Mouse (Mus musculus) hindbrain, embryonic 14.5 days (tissue): ENCODE measurements around the gene Izumo1. TPM values are rescaled to one million over a fixed set of nuclear protein-coding genes. Genes with fewer than 3 reads are reported as not detected.

Experiments used
- ATAC-seq: fragments of 200-750 bp; cut with Nextera tagmentation; 2 replicates; pipeline ENCODE4 v1.8.0; 2017; ENCODE audit warnings: moderate number of reproducible peaks, mild to moderate bottlenecking, moderate TSS enrichment, moderate library complexity; ENCODE audit not compliant: low FRiP score
- DNase-seq: peaks from one replicate; pipeline ENCODE4 v3.0.0-alpha.2; 2015; ENCODE audit warnings: low spot score
- H3K27ac ChIP-seq: fragments of 300-500 bp; sonication (generic); 2 replicates; pipeline ENCODE4 v1.5.1; 2014; ENCODE audit warnings: mild to moderate bottlenecking, moderate library complexity
- H3K27me3 ChIP-seq: fragments of 300-500 bp; sonication (generic); 2 replicates; pipeline ENCODE4 v1.6.1; 2014; ENCODE audit warnings: mild to moderate bottlenecking, low read length, mixed read lengths; ENCODE audit not compliant: control insufficient read depth, insufficient read depth
- H3K36me3 ChIP-seq: fragments of 300-500 bp; sonication (generic); replicated peaks from 2 replicates; pipeline ENCODE4 v1.6.1; 2014; ENCODE audit not compliant: control insufficient read depth, insufficient read depth
- H3K4me1 ChIP-seq: fragments of 300-500 bp; sonication (generic); replicated peaks from 2 replicates; pipeline ENCODE4 v1.6.1; 2014; ENCODE audit warnings: antibody characterized with exemption, low read length, mixed read lengths; ENCODE audit not compliant: control insufficient read depth, insufficient read depth
- H3K4me2 ChIP-seq: fragments of 300-500 bp; sonication (generic); replicated peaks from 2 replicates; pipeline ENCODE4 v1.6.1; 2014; ENCODE audit warnings: mild to moderate bottlenecking, moderate library complexity
- H3K4me3 ChIP-seq: fragments of 300-500 bp; sonication (generic); replicated peaks from 2 replicates; pipeline ENCODE4 v1.5.1; 2014; ENCODE audit warnings: mild to moderate bottlenecking, low read length
- H3K9ac ChIP-seq: fragments of 300-500 bp; sonication (generic); 2 replicates; pipeline ENCODE4 v1.6.1; 2014
- H3K9me3 ChIP-seq: fragments of 300-500 bp; sonication (generic); 2 replicates; pipeline ENCODE4 v1.6.1; 2016; ENCODE audit warnings: low read length; ENCODE audit not compliant: control insufficient read depth
- WGBS: fragments of 180-500 bp; shearing (Covaris S2); extraction: QIAGEN DNeasy Blood & Tissue Kit; methylation state at CpG from one replicate; pipeline ENCODE4 v1.1.7; 2014; 5-methylcytosine and 5-hydroxymethylcytosine counted together
- polyA plus RNA-seq: library from polyadenylated mRNA; unstranded; fragments of >200 nt; fragmentation: Nextera tagmentation; extraction: Ambion mirVana; gene quantifications from 2 replicates; pipeline ENCODE4 v1.2.1, GENCODE M21; 2014

Izumo1 gene
- polyA plus RNA-seq, 1 experiment from 2014 or later = not detected

DNA sequence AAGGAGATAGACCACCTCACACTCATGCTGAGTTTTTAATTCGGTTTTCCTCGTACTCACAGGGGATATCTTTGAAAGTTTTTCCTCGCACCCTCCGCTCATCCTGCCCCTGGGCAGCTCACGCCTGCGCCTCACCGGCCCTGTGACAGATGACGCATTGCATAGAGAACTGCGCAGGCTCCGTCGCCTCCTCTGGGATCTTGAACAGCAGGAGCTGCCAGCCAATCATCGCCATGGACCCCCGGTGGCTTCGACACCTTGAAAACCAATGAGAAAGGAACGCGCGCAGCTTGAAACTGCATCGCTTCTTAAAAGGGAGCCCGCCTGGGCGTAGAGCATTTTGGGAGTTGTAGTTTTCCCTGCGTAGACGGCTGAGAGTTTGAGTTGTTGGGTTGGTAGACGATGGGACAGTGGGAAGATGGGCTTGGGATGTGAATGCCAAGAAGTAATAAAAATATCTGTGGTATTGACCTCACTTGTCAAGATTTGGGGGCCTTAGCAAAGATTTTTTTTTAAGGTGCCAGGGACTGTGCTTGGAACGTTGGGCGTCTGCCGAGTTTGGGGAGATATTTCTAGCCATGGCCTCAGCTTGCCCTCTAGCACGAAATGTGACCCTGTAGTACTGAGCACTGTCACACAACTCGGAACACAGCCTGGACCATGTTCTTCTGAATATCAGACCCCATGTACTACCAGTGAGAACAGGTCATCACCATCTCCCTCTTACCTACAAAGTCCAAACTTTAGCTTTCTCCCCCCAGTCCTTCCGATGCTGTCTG lies 17.2 kb downstream of the Izumo1 start:
- Histone ChIP-seq H3K27me3 (no peaks in the 10 kb centered on the region), H3K4me3 (peak overlapping the region; percentile 31), H3K36me3 (0 out of 2 replicates have a peak, but pooled peaks cover 5% of the 10 kb centered on the region), H3K27ac (0 out of 2 replicates have a peak overlapping the region, but pooled peaks have one; percentile 17), H3K4me1 (peaks cover 19% of the 10 kb centered on the region), H3K9me3 (no peaks in the 10 kb centered on the region), H3K9ac (peak overlapping the region; percentile 46; the same call in 1 of the 2 replicates), H3K4me2 (peak overlapping the region; percentile 58)
- 21% methylated on average over 29 of the region's 29 CpGs for WGBS
- ATAC-seq (peak; percentile 89), DNase-seq (peak; percentile 98)

DNA sequence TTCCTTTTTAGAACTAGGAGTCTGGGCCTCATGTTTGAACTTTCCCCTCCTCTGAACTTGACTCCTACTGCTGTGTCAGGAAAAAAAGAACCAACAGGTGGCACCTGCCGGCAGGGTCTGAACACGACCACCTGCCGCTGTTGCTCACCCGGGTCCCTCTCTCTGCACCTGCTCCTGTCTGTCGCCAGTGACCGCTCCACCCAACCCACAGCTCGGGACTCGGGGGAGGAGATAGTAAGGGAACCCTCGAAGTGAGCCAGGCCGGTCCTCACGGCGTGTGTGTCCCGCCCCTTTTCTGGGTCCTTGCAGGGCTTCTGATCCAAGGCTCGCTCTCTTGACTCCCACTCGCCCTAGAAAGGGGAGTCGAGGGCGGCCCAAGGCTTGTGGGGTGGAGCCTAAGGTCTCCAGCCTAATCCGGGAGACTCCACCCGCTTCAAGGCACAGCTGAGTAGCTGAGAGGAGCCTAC lies 18.0 kb downstream of the Izumo1 start, which contains the start of gene Mamstr:
Gene Mamstr, plus strand, starts transcription at position 417 of the 467 bp plus-strand sequence.
- Histone ChIP-seq H3K9ac (no peak within 1 kb of the TSS), H3K4me1 (peaks cover 26% of the 10 kb centered on the region), H3K9me3 (no peaks in the 10 kb centered on the region), H3K27me3 (no peaks in the 10 kb centered on the region), H3K36me3 (0 out of 2 replicates have a peak, but pooled peaks cover 5% of the 10 kb centered on the region), H3K4me3 (no peak within 1 kb of the TSS), H3K4me2 (no peak within 1 kb of the TSS), H3K27ac (no peak within 1 kb of the TSS)
- 24% methylated on average over 19 of the region's 19 CpGs for WGBS
- ATAC-seq (no peak), DNase-seq (no peak)

DNA sequence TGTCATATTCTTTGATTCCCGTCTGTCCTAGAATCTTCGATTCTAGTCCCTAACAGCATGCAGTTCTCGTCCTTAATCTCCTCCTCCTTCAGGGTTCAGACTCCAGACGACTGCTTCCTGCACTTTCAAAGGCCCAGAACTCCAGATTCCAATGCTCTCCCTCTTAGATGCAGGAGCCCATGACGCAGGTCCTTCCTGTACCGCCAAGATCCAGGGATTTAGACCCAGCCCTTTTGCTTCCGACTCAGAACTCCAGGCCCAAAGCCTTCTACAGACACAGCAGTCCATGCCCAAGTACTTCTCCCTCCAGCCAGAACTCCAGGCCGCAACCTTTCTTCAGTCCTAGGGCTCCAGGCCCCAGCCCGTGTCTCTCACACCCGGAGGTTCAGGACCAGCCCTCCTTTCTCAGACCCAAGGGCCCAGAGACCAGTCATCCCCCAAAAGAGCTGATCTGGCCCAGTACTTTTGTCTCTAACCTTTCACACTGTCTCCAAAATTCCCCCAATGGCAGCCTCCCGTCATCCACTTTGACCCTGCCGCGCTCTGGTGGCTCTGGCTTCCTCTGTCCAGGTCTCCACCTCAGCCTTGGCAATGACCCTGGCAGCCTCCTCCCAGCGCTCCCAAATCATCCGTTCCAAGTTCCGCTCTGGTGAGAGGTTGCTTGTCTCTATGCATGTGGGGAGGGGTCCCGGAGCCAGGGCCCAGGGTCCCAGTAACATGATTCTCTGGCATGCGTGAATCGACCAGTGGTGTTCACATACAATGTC lies 18.8 kb downstream of the Izumo1 start:
- DNase-seq (no peak), ATAC-seq (no peak)
- 75% methylated on average over 19 of the region's 19 CpGs for WGBS
- Histone ChIP-seq H3K9ac (no peak overlapping the region), H3K27ac (no peak overlapping the region), H3K9me3 (no peaks in the 10 kb centered on the region), H3K36me3 (0 out of 2 replicates have a peak, but pooled peaks cover 5% of the 10 kb centered on the region), H3K4me1 (peaks cover 28% of the 10 kb centered on the region), H3K4me2 (no peak overlapping the region), H3K27me3 (no peaks in the 10 kb centered on the region), H3K4me3 (no peak overlapping the region)

DNA sequence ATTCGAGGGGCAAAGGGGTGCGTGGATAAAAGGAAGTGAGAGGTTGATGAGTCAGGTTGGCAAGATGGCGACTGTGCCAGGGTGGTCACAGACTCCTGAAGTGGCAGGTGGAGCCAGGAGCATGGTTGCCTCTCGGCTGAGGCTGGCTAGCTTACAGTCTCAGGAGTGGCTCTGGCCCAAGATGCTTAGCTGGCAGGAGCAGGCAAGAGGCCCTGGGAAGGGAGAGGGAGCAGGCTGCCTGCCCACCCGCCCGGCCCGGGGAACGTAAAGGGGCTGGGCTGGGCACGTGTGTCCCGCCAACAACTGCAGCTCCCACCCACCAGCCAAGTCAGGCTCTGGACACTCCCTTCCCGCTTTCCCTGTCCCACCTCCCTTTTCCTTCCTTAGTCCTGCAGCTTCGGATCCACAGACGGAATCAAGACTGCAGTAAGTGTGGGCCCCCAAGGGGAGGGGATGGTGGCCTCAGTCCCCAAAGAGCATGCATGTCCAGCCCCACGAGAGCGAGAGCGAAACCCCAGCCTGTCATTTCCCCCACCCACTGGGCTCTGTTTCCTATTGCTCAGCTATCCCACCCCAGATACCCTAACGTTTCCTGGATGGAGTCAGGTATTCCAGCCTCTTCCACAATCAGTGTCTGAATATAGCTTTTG lies 19.9 kb downstream of the Izumo1 start:
- 0 out of 2 replicates have a peak, but pooled peaks cover 3% of the 10 kb centered on the region for H3K36me3 ChIP-seq
- peaks cover 28% of the 10 kb centered on the region for H3K4me1 ChIP-seq
- no peaks in the 10 kb centered on the region for H3K9me3 ChIP-seq
- ATAC-seq = no peak
- H3K9ac ChIP-seq = no peak overlapping the region
- H3K27ac ChIP-seq = no peak overlapping the region
- 0 out of 2 replicates have a peak overlapping the region, but pooled peaks have one; percentile 67 for H3K4me2 ChIP-seq
- no peak overlapping the region for H3K4me3 ChIP-seq
- WGBS = 64% methylated on average over 17 of the region's 17 CpGs
- no peak for DNase-seq
- no peaks in the 10 kb centered on the region for H3K27me3 ChIP-seq

DNA sequence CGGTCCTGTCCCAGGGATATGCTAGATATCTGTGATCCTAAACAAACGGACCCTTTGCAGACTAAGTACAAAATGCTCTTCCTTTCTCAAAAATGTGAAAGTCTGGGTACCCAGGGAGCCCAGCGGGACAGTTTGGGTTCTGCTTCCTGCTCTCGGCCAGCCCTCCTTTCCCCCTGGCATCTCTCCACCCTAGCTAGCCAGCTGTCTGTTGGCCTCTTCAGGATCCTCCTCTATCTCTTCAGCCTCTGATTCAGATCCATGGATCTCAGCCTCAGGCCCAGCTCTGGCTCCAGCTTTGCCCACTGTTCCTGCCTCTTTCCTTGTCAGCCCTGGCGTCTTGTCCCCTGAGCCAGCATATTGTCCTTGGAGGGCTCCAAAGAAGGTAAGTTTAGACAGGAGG lies 20.5 kb downstream of the Izumo1 start:
- Histone ChIP-seq H3K27me3 (no peaks in the 10 kb centered on the region), H3K27ac (no peak overlapping the region), H3K4me1 (peaks cover 28% of the 10 kb centered on the region), H3K4me3 (no peak overlapping the region), H3K36me3 (no peaks in the 10 kb centered on the region), H3K4me2 (peak overlapping the region; percentile 67), H3K9me3 (no peaks in the 10 kb centered on the region), H3K9ac (no peak overlapping the region)
- 81% methylated on average over 5 of the region's 5 CpGs for WGBS
- no peak for ATAC-seq
- DNase-seq = no peak

DNA sequence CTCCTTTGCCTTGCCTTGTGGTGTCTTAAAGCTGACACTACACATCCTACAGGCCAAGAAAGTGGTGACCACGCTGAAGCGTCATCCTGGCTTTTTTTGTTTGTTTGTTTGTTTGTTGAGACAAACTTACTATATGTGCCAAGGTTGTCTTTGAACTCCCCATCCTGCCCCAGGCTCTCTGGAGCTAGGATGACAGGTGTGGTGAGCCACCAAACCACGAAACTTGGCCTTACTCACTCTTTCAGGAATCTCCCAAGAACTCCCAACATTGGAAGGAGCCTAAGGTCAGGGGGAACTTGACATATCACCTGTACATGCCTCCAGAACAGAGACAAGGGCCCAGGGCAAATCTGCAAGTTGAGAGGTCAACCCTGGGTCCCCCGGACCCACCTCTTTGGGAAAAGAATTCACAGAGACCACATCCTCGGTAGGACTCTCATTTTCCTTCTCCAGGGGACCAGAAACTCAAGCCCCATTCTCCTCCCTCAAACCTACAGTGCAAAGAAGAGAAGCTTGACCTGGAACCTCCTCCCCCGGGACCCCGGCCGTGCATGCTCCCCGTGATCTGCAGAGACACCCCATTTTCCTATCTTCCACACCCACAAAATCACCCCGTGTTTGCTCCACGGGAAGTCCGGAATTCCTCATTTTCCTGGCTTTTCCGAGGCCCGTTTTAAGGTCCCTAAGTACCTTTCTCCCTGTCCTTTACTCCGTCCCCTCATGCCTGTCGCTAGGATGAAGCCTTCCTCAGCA lies 21.1 kb downstream of the Izumo1 start:
- Histone ChIP-seq H3K4me3 (peak overlapping the region; percentile 38), H3K9ac (peak overlapping the region; percentile 75), H3K4me1 (peaks cover 28% of the 10 kb centered on the region), H3K27me3 (no peaks in the 10 kb centered on the region), H3K36me3 (no peaks in the 10 kb centered on the region), H3K27ac (peak overlapping the region; percentile 86), H3K4me2 (peak overlapping the region; percentile 67), H3K9me3 (no peaks in the 10 kb centered on the region)
- WGBS = 38% methylated on average over 16 of the region's 16 CpGs
- no peak for ATAC-seq
- no peak for DNase-seq

DNA sequence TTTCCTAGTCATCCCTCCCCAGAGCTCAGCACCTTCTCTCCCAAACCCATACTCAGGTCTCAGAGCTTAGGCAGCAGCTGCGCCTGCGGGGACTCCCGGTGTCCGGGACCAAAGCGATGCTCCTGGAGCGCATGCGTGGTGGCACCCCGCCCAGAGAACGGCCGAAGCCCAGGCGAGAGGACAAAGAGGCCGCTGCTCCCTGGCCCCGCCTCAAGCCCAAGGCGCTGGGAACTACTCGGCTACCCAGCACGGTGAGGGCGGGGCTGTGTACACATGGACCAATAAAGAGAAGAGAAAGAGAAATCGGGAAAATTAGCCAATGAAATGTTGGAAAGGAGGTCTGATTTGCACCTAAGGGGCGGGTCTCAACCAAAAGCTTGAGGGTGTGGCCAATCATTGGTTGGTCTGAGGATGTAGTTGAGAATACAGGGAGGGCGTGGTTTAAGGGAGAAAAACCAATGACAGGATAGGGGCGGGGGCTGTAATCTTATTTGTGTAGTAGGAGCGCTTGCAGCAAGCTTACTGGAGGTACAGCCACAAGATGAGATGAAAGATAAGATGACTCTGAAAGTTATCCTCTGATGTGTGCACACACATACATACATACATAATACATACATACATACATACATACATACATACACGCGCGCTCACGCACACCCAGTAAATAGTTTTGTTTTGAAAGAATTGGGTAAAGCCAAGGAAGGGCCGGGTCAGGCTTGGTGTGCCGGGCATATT lies 22.0 kb downstream of the Izumo1 start:
- peak; percentile 96 for DNase-seq
- Histone ChIP-seq H3K9me3 (no peaks in the 10 kb centered on the region), H3K4me3 (peak overlapping the region; percentile 38), H3K9ac (peak overlapping the region; percentile 75), H3K4me1 (peaks cover 21% of the 10 kb centered on the region), H3K4me2 (peak overlapping the region; percentile 67), H3K36me3 (no peaks in the 10 kb centered on the region), H3K27ac (peak overlapping the region; percentile 86), H3K27me3 (no peaks in the 10 kb centered on the region)
- ATAC-seq = peak; percentile 95
- WGBS = 2% methylated on average over 28 of the region's 28 CpGs

DNA sequence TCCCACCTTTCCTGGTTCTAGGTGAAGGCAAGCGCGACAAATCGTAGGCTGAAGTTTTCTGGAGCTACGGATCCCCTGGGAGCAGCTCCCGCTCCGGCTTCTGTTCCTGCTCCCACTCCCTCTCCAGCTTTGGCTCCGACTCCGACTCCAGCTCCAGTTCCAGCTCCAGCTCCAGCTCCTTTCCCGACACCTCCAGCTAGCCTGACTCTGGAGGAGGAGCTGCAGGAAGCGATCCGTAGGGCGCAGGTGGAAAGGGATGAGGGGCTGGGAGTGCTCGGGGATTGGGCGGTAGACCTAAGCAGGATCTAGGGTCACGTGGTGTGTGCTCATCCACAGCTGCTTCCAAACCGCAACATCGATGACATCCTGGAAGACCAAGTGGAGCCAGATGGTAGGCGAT lies 22.6 kb downstream of the Izumo1 start:
- Histone ChIP-seq H3K36me3 (no peaks in the 10 kb centered on the region), H3K4me2 (peak overlapping the region; percentile 67), H3K9ac (peak overlapping the region; percentile 56), H3K27me3 (no peaks in the 10 kb centered on the region), H3K27ac (peak overlapping the region; percentile 86), H3K4me3 (peak overlapping the region; percentile 34), H3K9me3 (no peaks in the 10 kb centered on the region), H3K4me1 (peaks cover 21% of the 10 kb centered on the region)
- DNase-seq (peak; percentile 60), ATAC-seq (no peak; the same call in 1 of the 2 replicates)
- WGBS = 3% methylated on average over 18 of the region's 18 CpGs
